Mouse (Mus musculus): ENCODE results near the gene Wars2. TPM values are rescaled to one million over a fixed set of nuclear protein-coding genes. Genes with fewer than 3 reads are reported as not detected.

Wars2 gene
- polyA plus RNA-seq, 1 experiment from 2014 or later: 8.2 TPM

GRCm38 (mm10) chr3:99277973-99278580 lies 137.2 kb downstream of the Wars2 start:
- 54% methylated on average over 12 of the region's 12 CpGs for WGBS
- Histone ChIP-seq H3K4me1 (ENCODE audit: control insufficient read depth, insufficient read depth, low read length) (no peaks in the 10 kb centered on the region), H3K4me3 (replicated peaks; ENCODE audit: low read length) (no peak overlapping the region), H3K9me3 (replicated peaks; ENCODE audit: control insufficient read depth, low read length) (no peaks in the 10 kb centered on the region), H3K27ac (ENCODE audit: low read length) (no peak overlapping the region), H3K27me3 (ENCODE audit: control insufficient read depth, insufficient read depth, low read length) (no peaks in the 10 kb centered on the region), H3K9ac (ENCODE audit: low read length) (no peak overlapping the region), H3K36me3 (ENCODE audit: control insufficient read depth, insufficient read depth, low read length) (no peaks in the 10 kb centered on the region), H3K4me2 (ENCODE audit: low read depth, low read length) (no peak overlapping the region)
- ATAC-seq (ENCODE audit: insufficient read depth, low FRiP score): no peak

GRCm38 (mm10) chr3:99279718-99280117 lies 138.8 kb downstream of the Wars2 start:
- 70% methylated on average over 3 of the region's 3 CpGs for WGBS
- ATAC-seq (ENCODE audit: insufficient read depth, low FRiP score): no peak
- Histone ChIP-seq H3K4me2 (ENCODE audit: low read depth, low read length) (no peak overlapping the region), H3K4me3 (replicated peaks; ENCODE audit: low read length) (no peak overlapping the region), H3K9ac (ENCODE audit: low read length) (no peak overlapping the region), H3K4me1 (ENCODE audit: control insufficient read depth, insufficient read depth, low read length) (no peaks in the 10 kb centered on the region), H3K36me3 (ENCODE audit: control insufficient read depth, insufficient read depth, low read length) (no peaks in the 10 kb centered on the region), H3K27me3 (ENCODE audit: control insufficient read depth, insufficient read depth, low read length) (no peaks in the 10 kb centered on the region), H3K27ac (ENCODE audit: low read length) (no peak overlapping the region), H3K9me3 (replicated peaks; ENCODE audit: control insufficient read depth, low read length) (no peaks in the 10 kb centered on the region)

- WGBS: 55% methylated on average over 4 of the region's 4 CpGs
- no peak for ATAC-seq (ENCODE audit: insufficient read depth, low FRiP score)
These were observed 140.6 kb downstream of the Wars2 start for GRCm38 (mm10) chr3:99281453-99281852.

GRCm38 (mm10) chr3:99288302-99288701 lies 147.4 kb downstream of the Wars2 start:
- Histone ChIP-seq H3K9ac (ENCODE audit: low read length) (no peak overlapping the region), H3K4me2 (ENCODE audit: low read depth, low read length) (no peak overlapping the region), H3K36me3 (ENCODE audit: control insufficient read depth, insufficient read depth, low read length) (no peaks in the 10 kb centered on the region), H3K27ac (ENCODE audit: low read length) (no peak overlapping the region), H3K4me1 (ENCODE audit: control insufficient read depth, insufficient read depth, low read length) (no peaks in the 10 kb centered on the region), H3K4me3 (replicated peaks; ENCODE audit: low read length) (no peak overlapping the region), H3K27me3 (ENCODE audit: control insufficient read depth, insufficient read depth, low read length) (no peaks in the 10 kb centered on the region), H3K9me3 (replicated peaks; ENCODE audit: control insufficient read depth, low read length) (no peaks in the 10 kb centered on the region)
- WGBS: 35% methylated on average over 2 of the region's 2 CpGs
- ATAC-seq (ENCODE audit: insufficient read depth, low FRiP score): no peak

More at GRCm38 (mm10) chr3:99281453-99281852, 140.6 kb downstream of the Wars2 start:
- no peak overlapping the region for H3K4me2 ChIP-seq (ENCODE audit: low read depth, low read length)
- H3K27me3 ChIP-seq (ENCODE audit: control insufficient read depth, insufficient read depth, low read length): no peaks in the 10 kb centered on the region
- no peak overlapping the region for H3K9ac ChIP-seq (ENCODE audit: low read length)
- no peaks in the 10 kb centered on the region for H3K9me3 ChIP-seq (replicated peaks; ENCODE audit: control insufficient read depth, low read length)
- no peak overlapping the region for H3K4me3 ChIP-seq (replicated peaks; ENCODE audit: low read length)
- no peaks in the 10 kb centered on the region for H3K4me1 ChIP-seq (ENCODE audit: control insufficient read depth, insufficient read depth, low read length)
- no peak overlapping the region for H3K27ac ChIP-seq (ENCODE audit: low read length)
- no peaks in the 10 kb centered on the region for H3K36me3 ChIP-seq (ENCODE audit: control insufficient read depth, insufficient read depth, low read length)

Small RNA genes lying within 50 kb of the gene (microRNA-seq; reads per million reads assigned to microRNA genes)
- gene Mir6481: not detected

Other genes starting within 250 kb of the Wars2 start
- gene Hao2, start 247.8 kb upstream of the Wars2 start, polyA plus RNA-seq (2015; fragmentation: Nextera tagmentation; extraction: Ambion mirVana): 5.0 and 6.5 TPM in 2 replicates
- gene Tbx15, start 99.3 kb downstream of the Wars2 start, polyA plus RNA-seq (2015; fragmentation: Nextera tagmentation; extraction: Ambion mirVana): 0.10 and 1.1 TPM in 2 replicates

Data from stomach, embryonic 16.5 days (tissue).